Comparison of ENCODE assay signal across 29 mouse cellular contexts in the genomic region with DNA sequence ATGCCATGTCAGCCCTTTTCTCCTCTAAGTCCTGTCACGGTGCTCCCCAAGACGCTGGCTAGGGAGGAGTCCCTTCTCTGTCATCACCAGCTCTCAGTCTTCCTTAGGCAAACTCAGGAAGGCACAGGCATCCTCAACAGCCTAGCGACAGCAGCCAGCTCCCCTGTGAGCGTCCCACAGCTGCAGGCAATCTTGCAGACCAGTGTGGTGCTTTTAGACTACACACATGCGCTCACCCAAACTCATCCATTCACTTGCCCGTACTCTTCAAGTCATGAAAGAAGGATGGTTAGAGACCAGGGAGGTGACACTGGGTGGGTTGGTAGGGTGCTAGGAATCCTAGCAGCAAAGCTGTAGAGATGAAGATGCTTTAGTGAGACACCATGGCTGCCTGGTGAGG. TPM values are rescaled to one million over a fixed set of nuclear protein-coding genes. Genes with fewer than 3 reads are reported as not detected.
DNase-seq lines count a peak whose midpoint lies in the region; ATAC-seq and TF ChIP-seq lines count a peak whose summit lies in the region.
"Had no signal": no experiment of that assay in that cellular context is flagged by ENCODE, and none has a peak within 500 bp of the region (broad histone marks: within the 10 kb centered on the region; RNA-seq: fewer than 3 reads in every experiment).

No protein-coding gene starts in this region.

- peaks cover 30% of the 10 kb centered on the region for H3K36me3 ChIP-seq in hindbrain, postnatal 0 days (ENCODE audit: insufficient read depth, low read length)
- H3K36me3 ChIP-seq in hindbrain, embryonic 10.5 days = peaks cover 41% of the 10 kb centered on the region
- H3K36me3 ChIP-seq in forebrain, embryonic 15.5 days = peaks cover 42% of the 10 kb centered on the region
- H3K36me3 ChIP-seq in midbrain, embryonic 16.5 days (ENCODE audit: control insufficient read depth, insufficient read depth, low read length) = peaks cover 26% of the 10 kb centered on the region
- H3K36me3 ChIP-seq: intestine, embryonic 15.5 days had no signal

- DNase-seq in frontal cortex, postnatal 14 days (ENCODE audit: low spot score in 2 of 2) = no peak
- no peak for DNase-seq in hindbrain, postnatal 0 days (ENCODE audit: low spot score)
- DNase-seq in hindbrain, embryonic 10.5 days (ENCODE audit: low spot score) = no peak
- no peak for DNase-seq in adrenal gland, postnatal 25 days
- no peak for DNase-seq in kidney, postnatal 25 days
- DNase-seq: adrenal gland, postnatal 36 days; cerebellum, adult 18-20 months; cerebellum, postnatal 10 days; gastrocnemius, postnatal 10 days; heart, postnatal 10 days; kidney, adult 2 months; layer of hippocampus, postnatal 36 days; left cerebral cortex, postnatal 4 days; liver, postnatal 0 days; lung, postnatal 4 days; thymus, postnatal 4 days had no signal

- H3K4me1 ChIP-seq in hindbrain, postnatal 0 days (ENCODE audit: insufficient read depth, low read length) = no peaks in the 10 kb centered on the region
- H3K4me1 ChIP-seq in hindbrain, embryonic 10.5 days (replicated peaks) = peaks cover 9% of the 10 kb centered on the region
- peaks cover 8% of the 10 kb centered on the region; the same call in 1 of the 2 replicates for H3K4me1 ChIP-seq in forebrain, embryonic 15.5 days
- H3K4me1 ChIP-seq in midbrain, embryonic 16.5 days (ENCODE audit: control insufficient read depth, insufficient read depth, low read length) = peaks cover 4% of the 10 kb centered on the region; the same call in 1 of the 2 replicates
- H3K4me1 ChIP-seq: heart, embryonic 13.5 days; intestine, embryonic 15.5 days; liver, embryonic 12.5 days; megakaryocyte, embryonic 14.5 days had no signal

- H3K9me3 ChIP-seq in hindbrain, postnatal 0 days (ENCODE audit: low read length) = no peaks in the 10 kb centered on the region
- H3K9me3 ChIP-seq in hindbrain, embryonic 10.5 days = no peaks in the 10 kb centered on the region
- H3K9me3 ChIP-seq in forebrain, embryonic 15.5 days = no peaks in the 10 kb centered on the region
- no peaks in the 10 kb centered on the region for H3K9me3 ChIP-seq in midbrain, embryonic 16.5 days (replicated peaks; ENCODE audit: control insufficient read depth, low read length, poor library complexity, severe bottlenecking)
- H3K9me3 ChIP-seq: heart, embryonic 13.5 days; intestine, embryonic 15.5 days; liver, embryonic 12.5 days; megakaryocyte, embryonic 14.5 days had no signal

- no peaks in the 10 kb centered on the region for H3K27me3 ChIP-seq in hindbrain, postnatal 0 days (ENCODE audit: insufficient read depth, low read length)
- no peaks in the 10 kb centered on the region for H3K27me3 ChIP-seq in hindbrain, embryonic 10.5 days (ENCODE audit: insufficient read depth, poor library complexity, severe bottlenecking)
- no peaks in the 10 kb centered on the region for H3K27me3 ChIP-seq in forebrain, embryonic 15.5 days
- H3K27me3 ChIP-seq in midbrain, embryonic 16.5 days (ENCODE audit: control insufficient read depth, insufficient read depth, low read depth, low read length) = no peaks in the 10 kb centered on the region
- H3K27me3 ChIP-seq: intestine, embryonic 15.5 days had no signal

- H3K4me2 ChIP-seq in hindbrain, postnatal 0 days (ENCODE audit: low read depth, low read length) = no peak overlapping the region
- no peak overlapping the region for H3K4me2 ChIP-seq in forebrain, embryonic 15.5 days (replicated peaks)
- H3K4me2 ChIP-seq in midbrain, embryonic 16.5 days (ENCODE audit: low read length) = no peak overlapping the region
- H3K4me2 ChIP-seq: heart, embryonic 13.5 days; intestine, embryonic 15.5 days; liver, embryonic 12.5 days had no signal

- 66% methylated on average over 6 of the region's 6 CpGs for WGBS in hindbrain, postnatal 0 days
- WGBS in hindbrain, embryonic 10.5 days = 75% methylated on average over 6 of the region's 6 CpGs
- WGBS in forebrain, embryonic 15.5 days = 75% methylated on average over 6 of the region's 6 CpGs
- 76% methylated on average over 6 of the region's 6 CpGs for WGBS in midbrain, embryonic 16.5 days

- H3K4me3 ChIP-seq in hindbrain, postnatal 0 days (ENCODE audit: low read length) = no peak overlapping the region
- H3K4me3 ChIP-seq in hindbrain, embryonic 10.5 days = no peak overlapping the region
- H3K4me3 ChIP-seq in forebrain, embryonic 15.5 days = no peak overlapping the region
- H3K4me3 ChIP-seq in midbrain, embryonic 16.5 days (ENCODE audit: low read depth, low read length) = no peak overlapping the region
- H3K4me3 ChIP-seq: erythroblast, embryonic 14.5 days; heart, embryonic 13.5 days; intestine, embryonic 15.5 days; liver, embryonic 12.5 days; megakaryocyte, embryonic 14.5 days had no signal

- ATAC-seq in frontal cortex, adult (ENCODE audit: low TSS enrichment) = peak; percentile 47
- ATAC-seq in hindbrain, postnatal 0 days = 0 out of 2 replicates have a peak, but pooled peaks have one; percentile 6
- ATAC-seq in forebrain, embryonic 15.5 days (replicated peaks) = no peak
- peak; percentile 11; the same call in 1 of the 2 replicates for ATAC-seq in midbrain, embryonic 16.5 days
- ATAC-seq: intestine, embryonic 15.5 days; liver, embryonic 12.5 days; liver, postnatal 0 days had no signal

- peak overlapping the region; percentile 48; the same call in 1 of the 2 replicates for H3K27ac ChIP-seq in hindbrain, postnatal 0 days
- H3K27ac ChIP-seq in hindbrain, embryonic 10.5 days = no peak overlapping the region
- H3K27ac ChIP-seq in forebrain, embryonic 15.5 days (replicated peaks) = peak overlapping the region; percentile 42; the same call in 1 of the 2 replicates
- peak overlapping the region; percentile 39 for H3K27ac ChIP-seq in midbrain, embryonic 16.5 days (ENCODE audit: low read length)
- H3K27ac ChIP-seq: heart, embryonic 13.5 days; intestine, embryonic 15.5 days; kidney, postnatal 0 days; liver, embryonic 12.5 days had no signal

- TF ChIP-seq CTCF in hindbrain, postnatal 0 days (IDR thresholded peaks at IDR 0.05; ENCODE audit: low read depth) = no peak

- H3K9ac ChIP-seq in hindbrain, postnatal 0 days (replicated peaks; ENCODE audit: low read length) = no peak overlapping the region
- H3K9ac ChIP-seq in forebrain, embryonic 15.5 days (replicated peaks) = no peak overlapping the region
- no peak overlapping the region for H3K9ac ChIP-seq in midbrain, embryonic 16.5 days (ENCODE audit: low read depth, low read length)
- H3K9ac ChIP-seq: heart, embryonic 13.5 days; intestine, embryonic 15.5 days; liver, embryonic 12.5 days; liver, postnatal 0 days had no signal

RNA-seq across cellular contexts. Expression of a gene that starts 30.1 kb away (rescaled TPM):
- 196 and 215 TPM in 2 replicates for total RNA-seq in hindbrain, postnatal 0 days (2014; rRNA removed)
- polyA plus RNA-seq in hindbrain, postnatal 0 days (2015; fragmentation: Nextera tagmentation; extraction: Ambion mirVana) = 55.5 and 57.8 TPM in 2 replicates
- 72.1 and 76.0 TPM in 2 replicates for polyA plus RNA-seq in hindbrain, embryonic 10.5 days (2016; fragmentation: Nextera tagmentation; extraction: Ambion mirVana)
- polyA plus RNA-seq in forebrain, embryonic 15.5 days (2015; fragmentation: Nextera tagmentation; extraction: Ambion mirVana) = 83.9 and 86.1 TPM in 2 replicates
- 49.3 and 54.6 TPM in 2 replicates for polyA plus RNA-seq in midbrain, embryonic 16.5 days (2015; fragmentation: Nextera tagmentation; extraction: Ambion mirVana)
- 66.0 and 69.4 TPM in 2 replicates for total RNA-seq in adrenal gland, postnatal 25 days (2021)

RNA-seq across cellular contexts. Expression of a gene that starts 41.2 kb away (rescaled TPM):
- total RNA-seq in hindbrain, postnatal 0 days (2014; rRNA removed) = 0.25 TPM in 1 of 2 replicates, not detected in the other
- polyA plus RNA-seq in hindbrain, postnatal 0 days (2015; fragmentation: Nextera tagmentation; extraction: Ambion mirVana) = 0.39 and 0.62 TPM in 2 replicates
- 0.29 and 0.30 TPM in 2 replicates for polyA plus RNA-seq in hindbrain, embryonic 10.5 days (2016; fragmentation: Nextera tagmentation; extraction: Ambion mirVana)
- polyA plus RNA-seq in forebrain, embryonic 15.5 days (2015; fragmentation: Nextera tagmentation; extraction: Ambion mirVana) = 0.93 and 1.1 TPM in 2 replicates
- 0.63 and 0.82 TPM in 2 replicates for polyA plus RNA-seq in midbrain, embryonic 16.5 days (2015; fragmentation: Nextera tagmentation; extraction: Ambion mirVana)
- 0.52 and 1.5 TPM in 2 replicates for total RNA-seq in adrenal gland, postnatal 25 days (2021)
- total RNA-seq: common myeloid progenitor, adult 5-6 weeks; hematopoietic stem cell, adult 5-6 weeks; MEL; monocyte, adult 5-6 weeks had no signal
- polyA plus RNA-seq: erythroblast, embryonic 14.5 days had no signal

RNA-seq across cellular contexts. Expression of a gene that starts 45.3 kb away (rescaled TPM):
- 25.2 and 36.6 TPM in 2 replicates for total RNA-seq in hindbrain, postnatal 0 days (2014; rRNA removed)
- 21.9 and 22.8 TPM in 2 replicates for polyA plus RNA-seq in hindbrain, postnatal 0 days (2015; fragmentation: Nextera tagmentation; extraction: Ambion mirVana)
- polyA plus RNA-seq in hindbrain, embryonic 10.5 days (2016; fragmentation: Nextera tagmentation; extraction: Ambion mirVana) = 10.8 and 11.1 TPM in 2 replicates
- polyA plus RNA-seq in forebrain, embryonic 15.5 days (2015; fragmentation: Nextera tagmentation; extraction: Ambion mirVana) = 12.8 and 15.1 TPM in 2 replicates
- 16.6 and 17.5 TPM in 2 replicates for polyA plus RNA-seq in midbrain, embryonic 16.5 days (2015; fragmentation: Nextera tagmentation; extraction: Ambion mirVana)
- total RNA-seq in adrenal gland, postnatal 25 days (2021) = 11.2 and 15.2 TPM in 2 replicates

RNA-seq across cellular contexts. Expression of a gene that starts 49.1 kb away (rescaled TPM):
- total RNA-seq in hindbrain, postnatal 0 days (2014; rRNA removed) = 58.2 and 64.9 TPM in 2 replicates
- 25.5 and 31.3 TPM in 2 replicates for polyA plus RNA-seq in hindbrain, postnatal 0 days (2015; fragmentation: Nextera tagmentation; extraction: Ambion mirVana)
- polyA plus RNA-seq in hindbrain, embryonic 10.5 days (2016; fragmentation: Nextera tagmentation; extraction: Ambion mirVana) = 27.3 and 27.5 TPM in 2 replicates
- 31.1 and 33.6 TPM in 2 replicates for polyA plus RNA-seq in forebrain, embryonic 15.5 days (2015; fragmentation: Nextera tagmentation; extraction: Ambion mirVana)
- 26.5 and 28.4 TPM in 2 replicates for polyA plus RNA-seq in midbrain, embryonic 16.5 days (2015; fragmentation: Nextera tagmentation; extraction: Ambion mirVana)
- 93.6 and 108 TPM in 2 replicates for total RNA-seq in adrenal gland, postnatal 25 days (2021)
